Mouse (Mus musculus) lung, adult 18-20 months (tissue): ENCODE measurements around the gene Lcn10.
"Not testable (repeated sequence)": the region's sequence is repeated elsewhere in the genome, so short reads cannot be mapped to it uniquely, and the experiment has no call there.

Experiments
- DNase-seq, 2 experiments: peaks; one replicate each; pipeline ENCODE4 v3.0.0; 2022; ENCODE audit warnings: mixed read lengths in 2 of 2

Gene Lcn10

DNA sequence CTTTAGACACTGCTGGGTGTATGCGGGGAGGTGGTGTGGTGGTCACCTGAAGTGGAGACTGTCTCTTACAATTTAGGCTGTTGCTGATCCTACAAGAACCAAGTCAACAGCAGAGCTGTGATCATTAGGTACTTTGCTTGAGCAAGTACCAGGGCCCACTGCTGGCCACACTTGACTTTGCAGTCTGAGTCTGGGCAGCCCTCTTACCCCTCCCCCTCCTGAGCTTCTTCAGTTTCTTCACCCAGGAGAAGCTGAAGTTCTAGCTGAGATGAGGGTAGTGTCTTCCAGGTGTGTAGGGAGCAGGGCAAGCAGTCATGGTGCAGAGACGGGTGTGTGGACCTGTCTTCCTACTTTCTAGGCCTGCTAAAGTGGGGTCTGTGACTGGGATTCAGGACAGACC is 25.6 kb downstream of the Lcn10 start:
- DNase-seq, result peak in 1 of 2 experiments; percentile 12

DNA sequence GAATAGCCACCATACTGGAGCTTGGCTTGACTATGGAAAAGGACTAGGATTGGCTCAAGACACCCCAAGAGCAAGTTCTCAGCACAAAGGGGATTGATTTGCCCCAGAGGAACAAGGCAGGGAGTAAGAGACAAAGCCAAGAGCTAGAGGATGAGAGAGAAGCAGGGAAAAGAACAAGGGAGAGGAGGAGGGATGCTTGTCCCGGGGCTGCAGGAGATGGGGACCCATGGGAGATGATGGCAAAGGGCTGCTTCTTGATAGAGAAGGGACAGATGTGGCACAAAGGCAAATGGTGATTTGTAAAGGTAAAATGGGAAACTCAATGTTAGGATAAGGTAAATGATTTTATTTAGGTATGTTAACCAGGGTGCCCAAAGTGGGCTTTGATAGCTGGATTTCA is 26.5 kb downstream of the Lcn10 start:
- DNase-seq, result not testable (repeated sequence)

DNA sequence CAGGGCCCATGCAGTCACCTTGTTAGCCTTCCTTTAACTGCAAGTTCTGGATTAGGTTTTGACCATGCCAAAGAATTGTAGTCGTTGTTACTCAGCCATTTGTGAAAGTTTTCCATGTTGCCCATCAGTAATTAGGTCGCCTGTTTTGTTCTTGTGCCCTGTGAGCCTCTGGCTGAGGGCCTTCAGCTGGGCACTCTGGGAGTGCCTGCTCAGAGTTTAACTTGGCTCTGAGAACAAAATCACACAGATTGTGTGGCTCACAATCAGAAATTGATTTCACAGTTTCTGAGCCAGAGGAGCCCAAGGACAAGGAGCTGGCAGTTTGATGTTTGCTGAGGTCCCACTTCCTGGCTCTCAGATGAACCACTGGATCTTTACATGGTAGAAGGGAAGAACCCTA is 27.3 kb downstream of the Lcn10 start:
- not testable (repeated sequence) for DNase-seq

DNA sequence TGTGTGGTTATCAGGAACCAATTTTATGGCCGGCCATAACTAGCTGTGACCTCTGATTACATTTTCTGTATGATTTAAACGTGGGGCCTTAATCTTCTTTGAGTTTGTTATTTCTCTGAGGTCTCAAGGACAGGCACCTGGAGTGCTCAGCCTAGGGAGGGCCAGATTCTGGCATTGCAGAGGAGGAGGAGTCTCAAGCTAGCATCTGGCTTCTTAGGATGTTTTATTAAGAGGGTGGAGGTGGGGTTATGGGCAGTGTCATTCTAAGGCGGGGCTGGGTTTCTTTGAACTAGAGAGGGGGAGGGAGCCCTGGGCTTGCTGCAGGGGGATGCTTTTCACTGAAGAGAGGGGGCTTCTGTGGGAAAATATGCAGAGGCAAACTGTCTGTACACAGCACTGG is 29.1 kb downstream of the Lcn10 start:
- DNase-seq, result not testable (repeated sequence)

DNA sequence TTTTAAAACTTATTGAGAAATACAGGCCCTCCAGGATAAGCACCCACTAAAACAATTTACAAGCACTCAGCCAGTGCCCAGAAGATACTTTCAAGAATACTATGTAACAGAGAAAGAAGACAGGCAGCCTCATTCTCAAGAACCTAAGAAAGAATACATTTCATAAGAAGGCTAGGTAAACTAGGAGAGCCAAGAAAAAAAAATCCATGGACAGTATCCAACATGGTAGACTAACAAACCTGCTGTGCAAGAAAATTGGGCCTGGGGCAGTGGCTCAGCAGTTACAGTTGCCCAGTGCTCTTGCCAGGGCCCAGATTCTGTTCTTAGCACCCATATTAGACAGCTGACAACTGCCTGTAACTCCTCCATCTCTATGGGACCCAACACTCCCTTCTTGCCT is 34.7 kb downstream of the Lcn10 start:
- DNase-seq, result no peak

DNA sequence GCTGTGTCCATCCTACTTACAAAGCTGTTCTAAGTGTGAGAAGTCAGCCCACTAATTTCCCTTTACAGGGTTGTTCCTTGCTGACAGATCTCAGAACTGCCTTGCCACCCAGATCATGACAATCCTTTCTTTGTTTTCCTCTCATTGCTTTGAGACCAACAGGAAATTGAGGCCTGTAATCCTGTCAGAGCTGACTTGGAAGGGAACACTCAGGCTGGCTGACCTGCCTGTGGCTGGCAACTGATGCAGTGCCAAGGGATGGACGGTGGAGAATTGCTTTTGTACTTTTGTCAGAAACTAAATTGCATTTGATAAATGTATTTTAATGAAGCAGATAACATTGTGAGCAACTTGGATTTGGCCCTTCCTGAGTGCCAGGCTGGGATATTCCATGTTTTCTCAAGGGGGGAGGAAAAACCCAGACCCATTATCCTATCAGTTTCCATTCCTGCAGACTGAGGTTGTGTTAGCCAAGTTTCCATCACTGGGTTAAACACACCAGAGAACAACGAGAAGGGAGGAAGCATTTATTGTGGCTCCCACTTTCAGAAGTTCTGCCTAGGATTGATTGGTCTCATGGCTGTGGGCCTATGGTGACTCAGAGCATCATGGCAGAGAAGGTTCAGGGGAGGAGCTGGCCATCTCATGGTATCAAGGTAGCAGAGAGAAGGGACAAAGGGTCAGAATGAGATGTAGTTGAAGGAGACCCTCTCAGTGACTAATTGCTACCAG is 50.8 kb downstream of the Lcn10 start:
- DNase-seq, result no peak
